Mouse (Mus musculus) heart, embryonic 12.5 days (tissue): Measurements from ENCODE around the gene Olfr71. TPM values are rescaled to one million over a fixed set of nuclear protein-coding genes. Genes with fewer than 3 reads are reported as not detected.

ENCODE experiments used
- ATAC-seq: fragments of 200-750 bp; cut with Nextera tagmentation; 2 replicates; pipeline ENCODE4 v1.8.0; 2017; ENCODE audit warnings: moderate TSS enrichment, moderate library complexity; ENCODE audit not compliant: insufficient number of reproducible peaks, low FRiP score
- H3K27ac ChIP-seq: fragments of 300-500 bp; sonication (generic); 2 replicates; pipeline ENCODE4 v1.5.1; 2016; ENCODE audit warnings: mild to moderate bottlenecking, moderate library complexity; ENCODE audit not compliant: poor library complexity, severe bottlenecking
- H3K27me3 ChIP-seq: fragments of 300-500 bp; sonication (generic); replicated peaks from 2 replicates; pipeline ENCODE4 v1.6.1; 2016; ENCODE audit warnings: mild to moderate bottlenecking, moderate library complexity
- H3K36me3 ChIP-seq: fragments of 300-500 bp; sonication (generic); 2 replicates; pipeline ENCODE4 v1.6.1; 2016; ENCODE audit warnings: mild to moderate bottlenecking, moderate library complexity
- H3K4me1 ChIP-seq: fragments of 300-500 bp; sonication (generic); replicated peaks from 2 replicates; pipeline ENCODE4 v1.6.1; 2016; ENCODE audit warnings: mild to moderate bottlenecking
- H3K4me2 ChIP-seq: fragments of 300-500 bp; sonication (generic); 2 replicates; pipeline ENCODE4 v1.6.1; 2016; ENCODE audit warnings: mild to moderate bottlenecking, moderate library complexity
- H3K4me3 ChIP-seq: fragments of 300-500 bp; sonication (generic); 2 replicates; pipeline ENCODE4 v1.5.1; 2016; ENCODE audit warnings: mild to moderate bottlenecking
- H3K9ac ChIP-seq: fragments of 300-500 bp; sonication (generic); 2 replicates; pipeline ENCODE4 v1.6.1; 2016; ENCODE audit warnings: mild to moderate bottlenecking, moderate library complexity
- H3K9me3 ChIP-seq: fragments of 300-500 bp; sonication (generic); replicated peaks from 2 replicates; pipeline ENCODE4 v1.6.1; 2016; ENCODE audit warnings: mild to moderate bottlenecking, moderate library complexity
- WGBS: fragments of 180-500 bp; shearing (Covaris S2); methylation state at CpG from one replicate; pipeline ENCODE4 v1.1.7; 2016; 5-methylcytosine and 5-hydroxymethylcytosine counted together
- polyA plus RNA-seq: library from polyadenylated mRNA; unstranded; fragments of >200 nt; fragmentation: Nextera tagmentation; extraction: Ambion mirVana; gene quantifications from 2 replicates; pipeline ENCODE4 v1.2.1, GENCODE M21; 2016

The Olfr71 gene
- polyA plus RNA-seq, 1 experiment from 2014 or later: not detected

GRCm38 (mm10) chr4:43679416-43680043 lies 30.5 kb downstream of the Olfr71 start:
- WGBS: 79% methylated on average over 7 of the region's 7 CpGs
- no peak for ATAC-seq

GRCm38 (mm10) chr4:43678541-43678940 lies 31.5 kb downstream of the Olfr71 start:
- Histone ChIP-seq H3K27me3 (no peaks in the 10 kb centered on the region), H3K4me3 (no peak overlapping the region), H3K9me3 (no peaks in the 10 kb centered on the region), H3K9ac (no peak overlapping the region), H3K27ac (no peak overlapping the region), H3K4me1 (peaks cover 6% of the 10 kb centered on the region), H3K36me3 (peaks cover 47% of the 10 kb centered on the region), H3K4me2 (no peak overlapping the region)
- WGBS: 84% methylated on average over 6 of the region's 6 CpGs
- ATAC-seq: no peak

More at GRCm38 (mm10) chr4:43679416-43680043, 30.5 kb downstream of the Olfr71 start:
- Histone ChIP-seq H3K27me3 (no peaks in the 10 kb centered on the region), H3K4me1 (peaks cover 5% of the 10 kb centered on the region; the same call in 1 of the 2 replicates), H3K27ac (no peak overlapping the region), H3K4me2 (no peak overlapping the region), H3K9ac (no peak overlapping the region), H3K36me3 (peaks cover 43% of the 10 kb centered on the region), H3K9me3 (no peaks in the 10 kb centered on the region), H3K4me3 (no peak overlapping the region)

- Histone ChIP-seq H3K36me3 (peaks cover 27% of the 10 kb centered on the region), H3K9me3 (no peaks in the 10 kb centered on the region)
- 70% methylated on average over 4 of the region's 4 CpGs for WGBS
These were observed 34.4 kb downstream of the Olfr71 start for GRCm38 (mm10) chr4:43675608-43676007.

GRCm38 (mm10) chr4:43674974-43675373 lies 35.1 kb downstream of the Olfr71 start:
- 0 out of 2 replicates have a peak, but pooled peaks cover 3% of the 10 kb centered on the region for H3K27me3 ChIP-seq
- no peak overlapping the region for H3K9ac ChIP-seq
- peaks cover 16% of the 10 kb centered on the region for H3K4me1 ChIP-seq
- peaks cover 25% of the 10 kb centered on the region for H3K36me3 ChIP-seq
- no peak for ATAC-seq
- WGBS: 77% methylated on average over 5 of the region's 5 CpGs
- no peak overlapping the region for H3K4me2 ChIP-seq
- no peak overlapping the region for H3K27ac ChIP-seq
- no peak overlapping the region for H3K4me3 ChIP-seq
- H3K9me3 ChIP-seq: no peaks in the 10 kb centered on the region

More at GRCm38 (mm10) chr4:43675608-43676007, 34.4 kb downstream of the Olfr71 start:
- 0 out of 2 replicates have a peak, but pooled peaks cover 3% of the 10 kb centered on the region for H3K27me3 ChIP-seq
- no peak overlapping the region for H3K4me2 ChIP-seq
- no peak overlapping the region for H3K27ac ChIP-seq
- H3K4me3 ChIP-seq: no peak overlapping the region
- no peak for ATAC-seq
- peaks cover 14% of the 10 kb centered on the region for H3K4me1 ChIP-seq
- H3K9ac ChIP-seq: no peak overlapping the region

- peaks cover 23% of the 10 kb centered on the region for H3K4me1 ChIP-seq
- peaks cover 25% of the 10 kb centered on the region for H3K36me3 ChIP-seq
- no peak overlapping the region for H3K4me2 ChIP-seq
- 76% methylated on average over 8 of the region's 8 CpGs for WGBS
- 0 out of 2 replicates have a peak, but pooled peaks cover 3% of the 10 kb centered on the region for H3K27me3 ChIP-seq
- no peak overlapping the region for H3K9ac ChIP-seq
- H3K27ac ChIP-seq: no peak overlapping the region
- no peaks in the 10 kb centered on the region for H3K9me3 ChIP-seq
- no peak overlapping the region for H3K4me3 ChIP-seq
- ATAC-seq: no peak
These were observed 36.4 kb downstream of the Olfr71 start for GRCm38 (mm10) chr4:43673703-43674102.

- H3K36me3 ChIP-seq: peaks cover 18% of the 10 kb centered on the region
- H3K4me2 ChIP-seq: no peak overlapping the region
- ATAC-seq: no peak
- H3K27me3 ChIP-seq: peaks cover 11% of the 10 kb centered on the region
- peaks cover 27% of the 10 kb centered on the region for H3K4me1 ChIP-seq
- H3K27ac ChIP-seq: no peak overlapping the region
- WGBS: 8% methylated on average over 2 of the region's 2 CpGs
- H3K9ac ChIP-seq: no peak overlapping the region
- H3K4me3 ChIP-seq: no peak overlapping the region
- no peaks in the 10 kb centered on the region for H3K9me3 ChIP-seq
These were observed 38.0 kb downstream of the Olfr71 start for GRCm38 (mm10) chr4:43672070-43672469.

GRCm38 (mm10) chr4:43669428-43669794 lies 40.6 kb downstream of the Olfr71 start:
- H3K4me1 ChIP-seq: peaks cover 27% of the 10 kb centered on the region
- peaks cover 3% of the 10 kb centered on the region for H3K36me3 ChIP-seq
- H3K27ac ChIP-seq: no peak overlapping the region
- peak overlapping the region; percentile 82 for H3K4me3 ChIP-seq
- H3K9ac ChIP-seq: peak overlapping the region; percentile 86
- ATAC-seq: peak; percentile 86
- H3K27me3 ChIP-seq: peaks cover 34% of the 10 kb centered on the region
- no peaks in the 10 kb centered on the region for H3K9me3 ChIP-seq
- WGBS: 0% methylated on average over 25 of the region's 25 CpGs
- peak overlapping the region; percentile 76 for H3K4me2 ChIP-seq

- Histone ChIP-seq H3K4me1 (peaks cover 27% of the 10 kb centered on the region), H3K4me3 (peak within 1 kb of the TSS; percentile 82), H3K36me3 (no peaks in the 10 kb centered on the region), H3K27ac (0 out of 2 replicates have a peak within 1 kb of the TSS, but pooled peaks have one; percentile 13), H3K27me3 (peaks cover 34% of the 10 kb centered on the region), H3K4me2 (peak within 1 kb of the TSS; percentile 76), H3K9me3 (no peaks in the 10 kb centered on the region), H3K9ac (peak within 1 kb of the TSS; percentile 86)
- WGBS: 2% methylated on average over 39 of the region's 41 CpGs
- peak; percentile 93 for ATAC-seq
These were observed 41.1 kb downstream of the Olfr71 start, which contains the start of the genes Tmem8b and Fam221b for GRCm38 (mm10) chr4:43668782-43669427. Gene Tmem8b, plus strand, starts transcription at chr4:43668971. Gene Fam221b, minus strand, starts transcription at chr4:43669145.

- Histone ChIP-seq H3K4me3 (no peak overlapping the region), H3K27me3 (peaks cover 54% of the 10 kb centered on the region), H3K4me2 (no peak overlapping the region), H3K9me3 (no peaks in the 10 kb centered on the region), H3K9ac (no peak overlapping the region), H3K36me3 (no peaks in the 10 kb centered on the region), H3K4me1 (peaks cover 12% of the 10 kb centered on the region), H3K27ac (no peak overlapping the region)
- 12% methylated on average over 4 of the region's 4 CpGs for WGBS
- no peak for ATAC-seq
These were observed 43.6 kb downstream of the Olfr71 start for GRCm38 (mm10) chr4:43666412-43666811.

- WGBS: 56% methylated on average over 4 of the region's 4 CpGs
- Histone ChIP-seq H3K27me3 (peaks cover 22% of the 10 kb centered on the region), H3K9ac (no peak overlapping the region), H3K4me2 (peak overlapping the region; percentile 29), H3K27ac (no peak overlapping the region), H3K4me3 (peak overlapping the region; percentile 18), H3K9me3 (no peaks in the 10 kb centered on the region), H3K36me3 (no peaks in the 10 kb centered on the region), H3K4me1 (peaks cover 17% of the 10 kb centered on the region)
- ATAC-seq: no peak
These were observed 52.9 kb downstream of the Olfr71 start for GRCm38 (mm10) chr4:43657146-43657545.

GRCm38 (mm10) chr4:43656339-43657109 lies 53.5 kb downstream of the Olfr71 start, which contains the start of gene Hint2:
Gene Hint2, minus strand, starts transcription at chr4:43656466.
- peak within 1 kb of the TSS; percentile 79 for H3K4me2 ChIP-seq
- no peaks in the 10 kb centered on the region for H3K36me3 ChIP-seq
- peaks cover 16% of the 10 kb centered on the region for H3K27me3 ChIP-seq
- peak within 1 kb of the TSS; percentile 86 for H3K27ac ChIP-seq
- peaks cover 17% of the 10 kb centered on the region for H3K4me1 ChIP-seq
- 2% methylated on average over 34 of the region's 34 CpGs for WGBS
- H3K4me3 ChIP-seq: peak within 1 kb of the TSS; percentile 71
- H3K9me3 ChIP-seq: no peaks in the 10 kb centered on the region
- H3K9ac ChIP-seq: peak within 1 kb of the TSS; percentile 85
- ATAC-seq: peak; percentile 96
